Mouse (Mus musculus) E14TG2a.4 (cell line): ENCODE data around the gene Fars2.
A peak's percentile ranks its signal among the peaks of the same experiment; 100 is the strongest.

Source experiments
- H3K27me3 ChIP-seq: 2 replicates; pipeline ENCODE4 v1.6.1; 2014; ENCODE audit warnings: low read length, control low read depth; ENCODE audit not compliant: insufficient read depth
- H3K36me3 ChIP-seq: 2 replicates; pipeline ENCODE4 v1.6.1; 2014; ENCODE audit warnings: low read length, control low read depth; ENCODE audit not compliant: insufficient read depth
- H3K4me1 ChIP-seq: replicated peaks from 2 replicates; pipeline ENCODE4 v1.6.1; 2014; ENCODE audit warnings: low read depth, low read length, control low read depth
- H3K4me3 ChIP-seq: replicated peaks from 2 replicates; pipeline ENCODE4 v1.5.1; 2014; ENCODE audit warnings: mild to moderate bottlenecking, low read length
- H3K9me3 ChIP-seq: 2 replicates; pipeline ENCODE4 v1.6.1; 2014; ENCODE audit warnings: low read length, control low read depth
- CTCF ChIP-seq: conservative IDR thresholded peaks from 2 replicates; pipeline ENCODE4 v1.5.1; 2014; ENCODE audit warnings: low read length
- NANOG ChIP-seq: IDR thresholded peaks from 2 replicates; pipeline ENCODE4 v1.6.1; 2014; ENCODE audit warnings: borderline replicate concordance, low read length, mixed read lengths
- POU5F1 ChIP-seq: IDR thresholded peaks from 2 replicates; pipeline ENCODE4 v1.6.1; 2014; ENCODE audit warnings: low read length, borderline replicate concordance

Gene Fars2

GRCm38 (mm10) chr13:36117143-36118014, at the start of gene Fars2, which contains the start of gene Lyrm4:
Gene Fars2, plus strand, starts transcription at chr13:36117412.
Gene Lyrm4, minus strand, starts transcription at chr13:36117526.
- peaks cover 3% of the 10 kb centered on the region; the same call in 1 of the 2 replicates for H3K36me3 ChIP-seq
- no peak for TF ChIP-seq CTCF
- no peak for TF ChIP-seq POU5F1
- TF ChIP-seq NANOG = no peak
- peak within 1 kb of the TSS; percentile 95 for H3K4me3 ChIP-seq

GRCm38 (mm10) chr13:36074484-36074883, 42.7 kb upstream of the Fars2 start:
- TF ChIP-seq POU5F1 (no peak), NANOG (no peak), CTCF (no peak)
- H3K36me3 ChIP-seq = no peaks in the 10 kb centered on the region; the same call in 1 of the 2 replicates
- H3K9me3 ChIP-seq = no peaks in the 10 kb centered on the region
- H3K27me3 ChIP-seq = no peaks in the 10 kb centered on the region
- H3K4me3 ChIP-seq = no peak overlapping the region
- H3K4me1 ChIP-seq = no peaks in the 10 kb centered on the region

More at GRCm38 (mm10) chr13:36117143-36118014, at the start of gene Fars2, which contains the start of gene Lyrm4:
- no peaks in the 10 kb centered on the region for H3K27me3 ChIP-seq
- H3K9me3 ChIP-seq = no peaks in the 10 kb centered on the region
- peaks cover 27% of the 10 kb centered on the region for H3K4me1 ChIP-seq

- no peaks in the 10 kb centered on the region for H3K9me3 ChIP-seq
- TF ChIP-seq CTCF (no peak), POU5F1 (no peak), NANOG (no peak)
- peaks cover 14% of the 10 kb centered on the region for H3K36me3 ChIP-seq
- no peak overlapping the region for H3K4me3 ChIP-seq
- no peaks in the 10 kb centered on the region for H3K27me3 ChIP-seq
- H3K4me1 ChIP-seq = no peaks in the 10 kb centered on the region
Measured at GRCm38 (mm10) chr13:36081591-36081990, 35.6 kb upstream of the Fars2 start.

- TF ChIP-seq CTCF (no peak), NANOG (no peak), POU5F1 (no peak)
- Histone ChIP-seq H3K9me3 (no peaks in the 10 kb centered on the region), H3K36me3 (peaks cover 26% of the 10 kb centered on the region), H3K4me1 (no peaks in the 10 kb centered on the region), H3K27me3 (no peaks in the 10 kb centered on the region), H3K4me3 (no peak overlapping the region)
Measured at GRCm38 (mm10) chr13:36084701-36085100, 32.5 kb upstream of the Fars2 start.

- Histone ChIP-seq H3K4me3 (no peak overlapping the region), H3K4me1 (no peaks in the 10 kb centered on the region), H3K9me3 (no peaks in the 10 kb centered on the region), H3K27me3 (no peaks in the 10 kb centered on the region), H3K36me3 (peaks cover 38% of the 10 kb centered on the region)
- no peak for TF ChIP-seq CTCF
- no peak for TF ChIP-seq NANOG
- no peak for TF ChIP-seq POU5F1
Measured at GRCm38 (mm10) chr13:36085971-36086370, 31.2 kb upstream of the Fars2 start.

GRCm38 (mm10) chr13:36086608-36087391, 30.4 kb upstream of the Fars2 start:
- H3K4me3 ChIP-seq = no peak overlapping the region
- no peaks in the 10 kb centered on the region for H3K27me3 ChIP-seq
- H3K36me3 ChIP-seq = peaks cover 44% of the 10 kb centered on the region
- H3K4me1 ChIP-seq = no peaks in the 10 kb centered on the region
- TF ChIP-seq CTCF = no peak
- TF ChIP-seq NANOG = no peak
- TF ChIP-seq POU5F1 = no peak
- H3K9me3 ChIP-seq = no peaks in the 10 kb centered on the region

GRCm38 (mm10) chr13:36087427-36087826, 29.8 kb upstream of the Fars2 start:
- no peak overlapping the region for H3K4me3 ChIP-seq
- no peaks in the 10 kb centered on the region for H3K9me3 ChIP-seq
- H3K27me3 ChIP-seq = no peaks in the 10 kb centered on the region
- no peak for TF ChIP-seq POU5F1
- no peak for TF ChIP-seq NANOG
- no peak for TF ChIP-seq CTCF
- H3K4me1 ChIP-seq = no peaks in the 10 kb centered on the region
- H3K36me3 ChIP-seq = peaks cover 49% of the 10 kb centered on the region

- TF ChIP-seq NANOG = no peak
- no peak for TF ChIP-seq POU5F1
- no peak for TF ChIP-seq CTCF
Measured at GRCm38 (mm10) chr13:36088168-36088567, 29.0 kb upstream of the Fars2 start.

More at GRCm38 (mm10) chr13:36088168-36088567, 29.0 kb upstream of the Fars2 start:
- Histone ChIP-seq H3K4me1 (no peaks in the 10 kb centered on the region), H3K27me3 (no peaks in the 10 kb centered on the region), H3K36me3 (peaks cover 48% of the 10 kb centered on the region), H3K4me3 (no peak overlapping the region), H3K9me3 (no peaks in the 10 kb centered on the region)
